ENCODE assay signal across 15 mouse cellular contexts in the genomic region with DNA sequence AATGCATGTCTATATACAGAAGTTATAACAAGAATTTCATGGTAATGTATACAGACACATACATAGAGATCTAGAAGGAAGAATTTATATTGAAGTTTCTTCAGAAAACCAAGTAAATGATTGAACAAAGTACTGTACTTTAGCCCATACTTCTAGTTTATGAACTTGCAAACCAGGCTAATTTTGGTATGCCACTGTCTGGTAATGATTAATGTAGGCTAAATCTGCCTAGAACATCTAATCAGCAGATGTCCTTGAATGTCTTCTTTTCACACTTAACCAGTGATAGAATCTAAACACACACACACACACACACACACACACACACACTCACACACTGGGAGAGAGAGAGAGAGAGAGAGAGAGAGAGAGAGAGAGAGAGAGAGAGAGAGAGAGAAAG. TPM values are rescaled to one million over a fixed set of nuclear protein-coding genes. Genes with fewer than 3 reads are reported as not detected.
"Had no signal": no experiment of that assay in that cellular context is flagged by ENCODE, and none has a peak within 500 bp of the region (broad histone marks: within the 10 kb centered on the region; RNA-seq: fewer than 3 reads in every experiment).

No protein-coding gene starts in this region.

- H3K9me3 ChIP-seq: limb, embryonic 15.5 days; midbrain, embryonic 13.5 days; neural tube, embryonic 15.5 days had no signal

- H3K27me3 ChIP-seq: limb, embryonic 15.5 days; midbrain, embryonic 13.5 days; neural tube, embryonic 15.5 days had no signal

- ATAC-seq: lung, postnatal 0 days; midbrain, embryonic 13.5 days had no signal

- H3K4me2 ChIP-seq: hindbrain, embryonic 14.5 days; limb, embryonic 15.5 days; midbrain, embryonic 13.5 days; neural tube, embryonic 15.5 days had no signal

- H3K36me3 ChIP-seq: limb, embryonic 15.5 days; midbrain, embryonic 13.5 days; neural tube, embryonic 15.5 days had no signal

- H3K4me3 ChIP-seq: limb, embryonic 15.5 days; midbrain, embryonic 13.5 days; myocyte; neural tube, embryonic 15.5 days had no signal

- H3K4me1 ChIP-seq: limb, embryonic 15.5 days; midbrain, embryonic 13.5 days; neural tube, embryonic 15.5 days had no signal

- DNase-seq: layer of hippocampus, adult 9-11 months; layer of hippocampus, postnatal 36 days; lung, adult 2 months; lung, postnatal 36 days; right cerebral cortex, adult 18-20 months; right cerebral cortex, postnatal 25 days; thymus, postnatal 4 days had no signal

- H3K27ac ChIP-seq: hindbrain, embryonic 14.5 days; kidney, postnatal 0 days; limb, embryonic 15.5 days; midbrain, embryonic 13.5 days; neural tube, embryonic 15.5 days had no signal

- H3K9ac ChIP-seq: hindbrain, embryonic 14.5 days; limb, embryonic 15.5 days; midbrain, embryonic 13.5 days; neural tube, embryonic 15.5 days had no signal

RNA-seq across cellular contexts. Expression of gene 5430427O19Rik, which starts 8.1 kb away (rescaled TPM):
- polyA plus RNA-seq: small intestine, adult 2 months had no signal
